Comparison of ENCODE assay signal across 13 mouse cellular contexts in genomic region chr11:73168576-73168975, GRCm38 (mm10). TPM values are rescaled to one million over a fixed set of nuclear protein-coding genes. Genes with fewer than 3 reads are reported as not detected.
DNase-seq lines count a peak whose midpoint lies in the region; ATAC-seq and TF ChIP-seq lines count a peak whose summit lies in the region.
"Had no signal": no experiment of that assay in that cellular context is flagged by ENCODE, and none has a peak within 500 bp of the region (broad histone marks: within the 10 kb centered on the region; RNA-seq: fewer than 3 reads in every experiment).

No protein-coding gene starts in this region.

- H3K4me1 ChIP-seq in E14TG2a.4 (replicated peaks; ENCODE audit: low read depth, low read length) (peaks cover 60% of the 10 kb centered on the region), ES-Bruce4 (ENCODE audit: control insufficient read depth, insufficient read depth, low read length) (no peaks in the 10 kb centered on the region)
- no peaks in the 10 kb centered on the region for H3K4me1 ChIP-seq in neural tube, embryonic 15.5 days
- H3K4me1 ChIP-seq: forebrain, embryonic 15.5 days; hindbrain, embryonic 12.5 days had no signal

- TF ChIP-seq CTCF in E14TG2a.4 (conservative IDR thresholded peaks at IDR 0.05; ENCODE audit: low read length) (no peak), ES-Bruce4 (IDR thresholded peaks at IDR 0.05; ENCODE audit: low read depth, low read length) (no peak)

- WGBS in neural tube, embryonic 15.5 days: 90% methylated on average over 6 of the region's 6 CpGs

- peak; percentile 51 for DNase-seq in kidney, adult 9 months
- no peak for DNase-seq in kidney, postnatal 14 days
- peak; percentile 65 for DNase-seq in ZHBTc4 (ENCODE audit: low read depth, low spot score)
- DNase-seq: cerebellum, adult 11 months; cerebellum, adult 8-10 months; heart, adult 11 months had no signal

- no peak for TF ChIP-seq POLR2A in ES-Bruce4 (IDR thresholded peaks at IDR 0.05; ENCODE audit: insufficient read depth, low read length)

- H3K4me3 ChIP-seq in E14TG2a.4 (replicated peaks; ENCODE audit: low read length) (peak overlapping the region; percentile 68), ES-Bruce4 (ENCODE audit: low read depth, low read length) (no peak overlapping the region)
- H3K4me3 ChIP-seq in neural tube, embryonic 15.5 days (replicated peaks): no peak overlapping the region
- H3K4me3 ChIP-seq: embryonic facial prominence, embryonic 15.5 days; forebrain, embryonic 15.5 days; heart, embryonic 13.5 days; hindbrain, embryonic 12.5 days had no signal

- ATAC-seq in neural tube, embryonic 15.5 days (ENCODE audit: low FRiP score): no peak
- ATAC-seq: forebrain, embryonic 15.5 days had no signal

- no peak for TF ChIP-seq EP300 in ES-Bruce4 (IDR thresholded peaks at IDR 0.05; ENCODE audit: insufficient read depth, low read depth, low read length)

- H3K27me3 ChIP-seq in E14TG2a.4 (ENCODE audit: insufficient read depth, low read length) (no peaks in the 10 kb centered on the region; the same call in 1 of the 2 replicates), ES-Bruce4 (ENCODE audit: control insufficient read depth, insufficient read depth, low read length, poor library complexity, severe bottlenecking) (no peaks in the 10 kb centered on the region)
- H3K27me3 ChIP-seq in neural tube, embryonic 15.5 days (replicated peaks): no peaks in the 10 kb centered on the region
- H3K27me3 ChIP-seq: embryonic facial prominence, embryonic 15.5 days; forebrain, embryonic 15.5 days; heart, embryonic 13.5 days; hindbrain, embryonic 12.5 days had no signal

- H3K36me3 ChIP-seq in E14TG2a.4 (ENCODE audit: insufficient read depth, low read length) (peaks cover 38% of the 10 kb centered on the region), ES-Bruce4 (ENCODE audit: control insufficient read depth, insufficient read depth, low read length, poor library complexity, severe bottlenecking) (no peaks in the 10 kb centered on the region)
- peaks cover 6% of the 10 kb centered on the region for H3K36me3 ChIP-seq in neural tube, embryonic 15.5 days
- H3K36me3 ChIP-seq: embryonic facial prominence, embryonic 15.5 days had no signal

- H3K9ac ChIP-seq in ES-Bruce4 (ENCODE audit: low read depth, poor library complexity, severe bottlenecking): 0 out of 2 replicates have a peak overlapping the region, but pooled peaks have one; percentile 25
- H3K9ac ChIP-seq in neural tube, embryonic 15.5 days (replicated peaks): no peak overlapping the region
- H3K9ac ChIP-seq: embryonic facial prominence, embryonic 15.5 days; forebrain, embryonic 15.5 days; heart, embryonic 13.5 days; hindbrain, embryonic 12.5 days had no signal

- H3K4me2 ChIP-seq in neural tube, embryonic 15.5 days: no peak overlapping the region
- H3K4me2 ChIP-seq: embryonic facial prominence, embryonic 15.5 days; forebrain, embryonic 15.5 days; heart, embryonic 13.5 days; hindbrain, embryonic 12.5 days had no signal

- H3K9me3 ChIP-seq in E14TG2a.4 (ENCODE audit: low read length) (no peaks in the 10 kb centered on the region), ES-Bruce4 (replicated peaks; ENCODE audit: control insufficient read depth, insufficient read depth, low read length, poor library complexity, severe bottlenecking) (no peaks in the 10 kb centered on the region)
- H3K9me3 ChIP-seq in neural tube, embryonic 15.5 days (replicated peaks): no peaks in the 10 kb centered on the region
- H3K9me3 ChIP-seq: embryonic facial prominence, embryonic 15.5 days; forebrain, embryonic 15.5 days; heart, embryonic 13.5 days; hindbrain, embryonic 12.5 days had no signal

- no peak overlapping the region for H3K27ac ChIP-seq in ES-Bruce4 (ENCODE audit: insufficient read depth, low read length)
- no peak overlapping the region for H3K27ac ChIP-seq in neural tube, embryonic 15.5 days (replicated peaks)
- H3K27ac ChIP-seq: embryonic facial prominence, embryonic 15.5 days; forebrain, embryonic 15.5 days; heart, embryonic 13.5 days; hindbrain, embryonic 12.5 days had no signal

RNA-seq across cellular contexts. Expression of gene Emc6, which starts 8.3 kb away (rescaled TPM):
- 51.9 TPM in 2 replicates for polyA plus RNA-seq in ES-Bruce4 (2011; ENCODE audit: insufficient read depth, insufficient read length, low read depth, missing spikeins)
- polyA plus RNA-seq in neural tube, embryonic 15.5 days (2015; fragmentation: Nextera tagmentation; extraction: Ambion mirVana): 136 and 148 TPM in 2 replicates

RNA-seq across cellular contexts. Expression of gene Tax1bp3, which starts 8.3 kb away (rescaled TPM):
- polyA plus RNA-seq in ES-Bruce4 (2011; ENCODE audit: insufficient read depth, insufficient read length, low read depth, missing spikeins): 36.2 and 37.1 TPM in 2 replicates
- 118 and 133 TPM in 2 replicates for polyA plus RNA-seq in neural tube, embryonic 15.5 days (2015; fragmentation: Nextera tagmentation; extraction: Ambion mirVana)

RNA-seq across cellular contexts. Expression of gene P2rx5, which starts 8.4 kb away (rescaled TPM):
- polyA plus RNA-seq in ES-Bruce4 (2011; ENCODE audit: insufficient read depth, insufficient read length, low read depth, missing spikeins): 0.42 and 0.55 TPM in 2 replicates
- polyA plus RNA-seq in neural tube, embryonic 15.5 days (2015; fragmentation: Nextera tagmentation; extraction: Ambion mirVana): 0.72 and 0.84 TPM in 2 replicates

RNA-seq across cellular contexts. Expression of gene Ctns, which starts 30.3 kb away (rescaled TPM):
- polyA plus RNA-seq in ES-Bruce4 (2011; ENCODE audit: insufficient read depth, insufficient read length, low read depth, missing spikeins): 15.3 and 15.4 TPM in 2 replicates
- polyA plus RNA-seq in neural tube, embryonic 15.5 days (2015; fragmentation: Nextera tagmentation; extraction: Ambion mirVana): 17.0 and 17.7 TPM in 2 replicates

RNA-seq across cellular contexts. Expression of gene Haspin, which starts 30.5 kb away (rescaled TPM):
- polyA plus RNA-seq in ES-Bruce4 (2011; ENCODE audit: insufficient read depth, insufficient read length, low read depth, missing spikeins): 13.0 and 14.0 TPM in 2 replicates
- 2.4 and 5.7 TPM in 2 replicates for polyA plus RNA-seq in neural tube, embryonic 15.5 days (2015; fragmentation: Nextera tagmentation; extraction: Ambion mirVana)
